Mouse (Mus musculus) granulocyte monocyte progenitor cell, adult 5-6 weeks (primary cell): ENCODE results near the gene Ptprm. TPM values are rescaled to one million over a fixed set of nuclear protein-coding genes. Genes with fewer than 3 reads are reported as not detected.

Experiments used
- ATAC-seq: replicated peaks from 2 replicates; pipeline ENCODE4 v1.8.0; 2016; ENCODE audit warnings: mild to moderate bottlenecking, moderate TSS enrichment, inconsistent platforms; ENCODE audit not compliant: poor library complexity, severe bottlenecking
- total RNA-seq, 2 experiments: library from RNA; stranded (forward) in 1 of 2; stranded (reverse) in 1 of 2; fragments of 200-712, 200-1000 nt in 1 of 2; fragments of >200 nt in 1 of 2; fragmentation: Nextera tagmentation in 1 of 2; gene quantifications; 2 replicates each; pipeline ENCODE4 v1.2.3; 2014 to 2017

Ptprm gene
- total RNA-seq, 2 experiments from 2014 or later = 0.36 TPM; not detected in 1

DNA sequence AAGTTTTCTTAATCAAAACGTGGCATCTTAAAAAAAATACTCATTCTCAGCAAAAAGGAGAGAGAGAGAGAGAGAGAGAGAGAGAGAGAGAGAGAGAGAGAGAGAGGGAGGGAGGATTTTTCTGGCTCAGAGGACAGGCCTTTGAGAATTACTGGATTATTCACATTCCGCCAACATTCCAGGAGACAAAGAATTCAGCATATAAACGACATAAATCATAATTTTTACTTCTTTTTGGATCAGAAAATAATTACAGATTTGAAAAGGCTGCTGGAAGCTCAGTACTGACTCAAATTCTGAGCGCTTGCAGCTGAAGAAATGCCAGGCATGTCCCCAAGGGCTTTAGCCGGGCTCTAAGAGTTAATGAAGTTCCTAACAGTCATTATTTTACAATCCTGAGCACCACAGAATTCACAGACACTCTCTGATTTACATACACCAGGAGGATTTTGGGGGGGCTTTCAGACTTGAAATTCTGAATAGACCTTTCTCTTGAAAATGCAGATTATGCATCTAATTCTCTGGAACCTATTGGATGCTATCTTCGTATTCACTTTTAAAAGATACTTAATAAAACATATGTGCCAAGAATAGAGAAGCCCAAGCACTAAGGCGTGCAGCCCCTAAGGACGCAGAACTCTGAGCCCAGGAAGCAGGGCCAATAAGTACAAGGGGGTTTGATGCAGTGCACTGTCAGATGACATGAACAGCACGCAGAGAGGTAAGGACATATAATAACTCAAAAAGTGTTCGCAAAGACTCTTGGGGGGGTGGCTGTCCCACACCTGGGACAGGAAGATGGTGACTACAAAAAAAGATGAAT is 112.1 kb downstream of the Ptprm start:
- ATAC-seq = no peak

- ATAC-seq = no peak
Measured at GRCm38 (mm10) chr17:67238866-67239265, 115.4 kb downstream of the Ptprm start.

GRCm38 (mm10) chr17:67237407-67237806 is 116.8 kb downstream of the Ptprm start:
- no peak for ATAC-seq

DNA sequence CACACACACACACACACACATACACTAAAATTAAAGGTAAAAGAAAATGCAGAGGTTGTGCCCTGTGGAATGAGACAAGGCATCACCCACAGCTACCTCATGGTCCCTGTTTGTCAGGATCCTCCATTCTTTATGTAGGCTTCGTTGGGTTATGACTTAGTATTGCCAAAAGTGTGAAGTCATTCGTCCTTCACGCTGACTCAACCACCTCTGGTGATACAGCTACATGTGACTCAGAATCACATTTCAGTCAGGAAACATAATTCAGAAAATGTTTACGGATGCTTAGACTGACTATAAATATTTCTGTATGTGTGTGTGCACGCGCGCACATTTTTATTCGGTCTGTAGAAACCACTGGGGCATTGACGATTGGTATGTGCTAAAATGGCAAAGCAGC is 121.2 kb downstream of the Ptprm start:
- no peak for ATAC-seq

- ATAC-seq = no peak
Measured at GRCm38 (mm10) chr17:67226991-67227390, 127.3 kb downstream of the Ptprm start.

DNA sequence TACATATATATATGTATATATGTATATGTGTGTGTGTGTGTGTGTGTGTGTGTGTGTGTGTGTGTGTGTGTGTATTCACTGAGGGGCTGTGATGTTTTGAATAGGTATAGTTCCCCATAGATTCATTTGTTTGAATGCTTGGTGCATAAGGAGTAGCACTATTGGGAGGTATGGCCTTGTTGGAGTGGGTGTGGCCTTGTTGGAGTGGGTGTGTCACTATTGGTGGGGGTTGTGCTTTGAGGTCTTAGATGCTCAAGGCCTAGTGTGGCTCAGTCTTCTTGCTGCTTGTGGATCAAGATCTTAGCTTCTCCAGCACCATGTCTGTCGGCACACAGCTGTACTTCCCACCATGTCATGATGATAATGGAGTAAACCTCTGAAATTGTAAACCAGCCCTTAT is 138.9 kb downstream of the Ptprm start:
- no peak for ATAC-seq

- ATAC-seq = no peak
Measured at GRCm38 (mm10) chr17:67213711-67214110, 140.5 kb downstream of the Ptprm start.

- ATAC-seq = no peak
Measured at GRCm38 (mm10) chr17:67209676-67210344, 144.4 kb downstream of the Ptprm start.

DNA sequence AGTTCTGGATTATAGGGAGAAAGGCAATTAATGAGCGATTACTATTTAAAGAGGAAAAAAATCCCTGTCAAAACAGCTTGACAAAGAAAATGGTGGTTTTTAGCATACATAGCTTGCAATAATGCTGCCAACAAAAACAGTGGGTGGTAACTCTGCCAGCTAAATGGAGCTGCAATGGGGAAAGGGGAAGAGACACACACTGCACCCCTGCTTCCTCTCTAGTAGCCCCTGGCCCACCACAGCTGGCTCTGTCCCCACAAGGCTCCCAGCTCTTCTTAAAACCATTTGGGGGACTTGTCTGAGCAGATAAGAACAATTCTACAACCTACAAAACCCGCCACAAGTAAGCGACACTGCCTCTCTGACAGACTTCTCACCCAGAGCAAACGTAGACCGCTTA is 145.7 kb downstream of the Ptprm start:
- ATAC-seq = peak; percentile 70

DNA sequence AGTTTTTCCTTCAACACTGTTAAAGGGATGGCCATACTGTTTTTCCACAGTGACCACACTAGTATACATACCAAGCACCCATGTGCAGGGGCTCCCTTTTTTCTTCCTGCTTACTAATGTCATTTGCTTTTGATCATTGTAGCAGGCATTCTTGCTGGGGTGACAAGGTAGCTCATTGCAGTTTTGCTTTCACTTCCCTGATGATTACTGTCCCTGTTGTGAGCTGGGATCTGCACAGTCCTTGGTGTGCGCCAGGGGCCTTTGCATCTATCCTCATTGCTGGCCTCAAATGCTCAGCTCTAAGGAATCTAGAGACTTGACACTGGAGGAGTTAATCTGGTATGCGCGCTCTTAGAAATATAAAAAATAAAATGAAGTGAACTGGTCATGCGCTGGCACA is 147.3 kb downstream of the Ptprm start:
- peak; percentile 70 for ATAC-seq

- no peak for ATAC-seq
Measured at GRCm38 (mm10) chr17:67201151-67201550, 153.1 kb downstream of the Ptprm start.

DNA sequence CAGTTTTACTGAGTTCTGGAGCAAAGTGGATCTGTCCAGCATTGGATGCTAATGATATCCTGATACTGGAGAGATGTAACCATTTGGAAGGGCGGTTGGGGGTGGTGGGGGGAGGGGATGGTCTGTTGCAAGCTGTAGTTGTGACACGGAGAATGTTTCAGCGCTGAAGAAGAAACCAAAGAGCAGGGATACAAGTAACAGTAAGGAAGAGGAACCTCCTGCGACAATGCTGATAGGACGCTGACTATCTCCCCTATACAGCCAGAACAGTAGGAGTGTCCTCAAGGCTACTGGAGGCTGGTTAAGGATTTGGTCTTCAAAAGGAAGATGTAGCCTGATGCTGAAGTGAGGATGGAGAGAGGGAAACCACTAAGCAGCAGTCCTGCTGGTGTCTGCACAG is 160.5 kb downstream of the Ptprm start:
- ATAC-seq = peak; percentile 96

DNA sequence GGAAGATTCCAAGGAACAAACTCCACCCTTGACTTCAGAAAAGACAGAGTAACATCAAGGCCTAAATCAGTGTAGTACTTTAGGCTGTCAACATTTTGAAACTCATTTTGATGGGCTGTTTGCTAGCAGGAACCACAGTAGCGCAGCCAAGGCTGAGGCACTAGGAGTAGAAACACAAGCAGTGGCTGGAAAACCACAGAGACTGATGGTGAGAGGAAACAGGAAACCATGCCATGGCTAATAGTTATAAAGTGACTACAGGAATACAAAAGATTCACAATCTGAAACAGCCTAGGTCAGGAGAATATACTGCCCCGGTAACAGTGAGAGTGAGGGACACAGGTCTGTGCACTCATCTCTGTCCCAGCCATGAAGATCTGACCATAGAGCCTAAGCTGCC is 165.7 kb downstream of the Ptprm start:
- no peak for ATAC-seq

GRCm38 (mm10) chr17:67186879-67187278 is 167.4 kb downstream of the Ptprm start:
- ATAC-seq = no peak

DNA sequence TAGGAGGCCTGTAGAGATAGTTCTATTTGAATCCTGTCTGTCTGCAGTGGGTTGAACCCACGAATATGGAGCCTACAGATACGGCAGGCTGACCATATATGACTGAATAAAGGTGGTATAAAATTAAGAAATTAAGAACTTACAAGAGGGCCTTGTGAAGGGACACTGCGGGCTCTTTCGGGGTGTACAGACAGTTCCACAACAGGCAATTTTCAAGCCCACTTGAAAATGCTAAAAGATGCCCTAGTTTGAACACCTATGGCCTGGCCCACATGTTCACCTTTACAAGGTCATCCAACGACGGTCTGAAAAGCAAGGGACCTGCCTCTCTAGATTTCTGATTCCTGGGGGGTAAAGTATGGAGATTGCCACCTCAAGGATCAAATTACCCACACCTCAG is 168.3 kb downstream of the Ptprm start:
- ATAC-seq = no peak

GRCm38 (mm10) chr17:67179446-67179845 is 174.8 kb downstream of the Ptprm start:
- no peak for ATAC-seq

DNA sequence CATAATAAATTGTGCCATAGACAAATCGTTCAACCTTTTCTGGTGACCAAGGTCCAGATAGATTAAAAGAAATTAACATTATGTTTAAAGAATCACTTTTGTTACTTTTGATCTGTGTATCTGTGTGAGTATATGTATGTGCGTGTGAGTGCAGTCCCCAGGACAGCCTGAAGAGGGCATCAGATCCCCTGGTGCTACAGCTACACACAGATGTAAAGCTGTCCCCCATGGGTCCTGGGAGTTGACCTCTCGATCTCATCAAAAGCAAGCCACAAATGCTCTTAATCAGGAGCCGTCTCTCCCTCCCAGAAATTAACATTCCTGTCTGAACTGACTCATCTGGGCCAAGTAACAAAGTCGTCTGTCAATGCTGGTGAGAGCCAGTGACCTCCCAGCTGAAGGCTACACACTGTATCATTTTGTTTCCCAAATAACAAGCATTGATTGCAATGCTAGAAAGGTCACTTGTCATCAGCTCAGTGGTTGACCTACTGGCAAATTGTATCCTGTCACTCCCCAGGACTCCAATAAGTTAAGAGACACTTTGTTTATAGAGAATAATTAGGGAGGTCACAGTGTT is 175.5 kb downstream of the Ptprm start:
- no peak for ATAC-seq

DNA sequence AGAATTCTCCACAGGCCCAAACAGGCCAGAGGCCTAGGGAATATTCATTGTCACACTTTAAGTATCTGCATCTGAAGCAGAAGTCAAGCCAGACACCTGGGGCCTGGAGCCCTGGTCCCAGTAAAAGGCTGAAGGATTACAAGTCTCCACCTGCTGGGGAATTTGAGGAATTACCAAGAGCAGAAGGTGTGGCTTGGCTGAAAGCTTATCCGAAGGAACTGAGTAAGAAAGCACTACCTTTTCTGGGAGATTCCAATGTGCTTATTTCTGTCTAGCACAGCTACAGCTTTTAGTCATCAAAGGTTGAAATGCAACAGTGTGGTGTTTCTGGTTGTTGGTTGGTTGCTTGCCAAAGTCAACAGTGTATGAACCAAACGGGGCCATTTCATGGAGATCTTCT is 178.4 kb downstream of the Ptprm start:
- peak; percentile 70 for ATAC-seq

DNA sequence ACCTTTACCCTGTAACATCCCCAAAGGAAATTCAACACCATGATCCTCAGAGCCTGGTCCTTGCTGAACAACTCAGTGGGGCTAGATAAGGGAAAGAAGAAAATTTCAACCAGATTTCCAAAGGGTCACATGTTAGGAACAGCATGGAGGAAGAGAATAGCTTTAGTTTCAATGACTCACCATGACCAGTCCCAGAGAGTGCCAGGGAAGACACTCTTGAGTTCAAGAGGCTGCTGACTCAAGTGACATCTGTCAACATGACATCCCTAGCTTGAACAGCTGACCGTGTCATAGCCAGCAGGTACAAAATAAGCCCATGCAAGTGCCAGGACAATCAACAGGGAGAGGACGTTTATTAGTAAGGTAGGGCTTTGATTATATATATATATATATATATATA is 182.9 kb downstream of the Ptprm start:
- ATAC-seq = no peak

DNA sequence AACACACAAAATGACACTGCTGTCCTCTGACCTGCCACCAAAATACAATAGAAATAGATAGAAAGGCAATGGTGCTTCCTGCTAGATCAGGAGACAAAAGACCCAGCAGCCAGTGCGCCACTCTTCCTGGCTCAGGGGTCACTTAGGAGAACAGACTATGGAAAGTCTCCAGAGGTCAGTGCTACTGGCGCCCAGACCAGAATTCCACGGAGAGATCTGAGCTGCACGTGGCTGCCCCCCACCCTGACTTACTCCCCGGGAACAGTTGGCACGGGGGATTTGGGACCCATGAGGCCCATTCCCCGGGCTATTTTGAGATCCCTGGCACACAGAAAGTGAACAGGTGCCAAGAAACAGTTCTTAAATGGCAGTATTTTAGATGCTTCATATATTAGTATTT is 183.6 kb downstream of the Ptprm start:
- ATAC-seq = no peak

DNA sequence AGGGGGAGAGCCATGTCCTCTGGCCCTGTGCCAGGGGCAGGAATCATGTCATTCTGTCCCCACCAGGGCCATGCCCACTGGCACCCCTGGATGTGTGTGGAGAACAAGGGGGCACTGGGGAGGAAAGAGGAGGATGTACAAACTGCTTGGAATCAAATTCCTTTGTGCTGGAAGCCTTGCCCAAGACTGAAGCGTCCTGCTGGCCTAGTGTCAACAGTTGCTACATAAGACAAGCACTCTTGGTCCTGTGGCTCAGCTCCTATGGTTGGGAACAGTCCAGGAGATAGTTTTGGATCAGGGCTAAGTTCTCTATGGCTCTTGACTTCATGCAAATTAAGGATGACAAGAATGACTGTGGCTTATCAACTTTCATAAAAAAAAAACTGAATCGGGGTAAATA is 188.4 kb downstream of the Ptprm start:
- no peak for ATAC-seq

DNA sequence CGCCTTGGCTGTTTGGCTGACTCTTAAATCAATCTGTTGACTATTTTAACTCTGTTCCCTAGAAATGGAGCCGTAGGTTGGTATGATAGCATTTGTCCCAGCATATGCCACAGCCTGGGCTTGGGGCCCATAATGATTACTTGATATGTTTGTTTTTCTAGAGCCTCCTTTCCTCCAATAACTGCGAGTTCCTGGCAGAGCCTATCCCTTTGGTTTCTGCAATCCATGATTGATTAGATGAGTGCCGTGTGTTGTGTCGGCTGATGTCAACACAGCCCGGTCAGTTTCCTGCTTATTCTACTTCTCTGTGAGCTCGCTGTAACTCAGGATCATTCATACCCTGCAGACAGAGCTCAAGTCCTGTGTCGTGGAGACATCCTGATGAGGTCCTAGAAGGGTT is 194.6 kb downstream of the Ptprm start:
- no peak for ATAC-seq
